Mouse (Mus musculus) c-Kit-positive CD71-positive TER-119-positive erythroid progenitor cells, embryonic 14.5 days (primary cell): ENCODE measurements around the gene Cfap97d1.

Source experiments
- DNase-seq: peaks from one replicate; pipeline ENCODE4 v3.0.0-alpha.2; 2013; ENCODE audit warnings: low spot score

The Cfap97d1 gene

DNA sequence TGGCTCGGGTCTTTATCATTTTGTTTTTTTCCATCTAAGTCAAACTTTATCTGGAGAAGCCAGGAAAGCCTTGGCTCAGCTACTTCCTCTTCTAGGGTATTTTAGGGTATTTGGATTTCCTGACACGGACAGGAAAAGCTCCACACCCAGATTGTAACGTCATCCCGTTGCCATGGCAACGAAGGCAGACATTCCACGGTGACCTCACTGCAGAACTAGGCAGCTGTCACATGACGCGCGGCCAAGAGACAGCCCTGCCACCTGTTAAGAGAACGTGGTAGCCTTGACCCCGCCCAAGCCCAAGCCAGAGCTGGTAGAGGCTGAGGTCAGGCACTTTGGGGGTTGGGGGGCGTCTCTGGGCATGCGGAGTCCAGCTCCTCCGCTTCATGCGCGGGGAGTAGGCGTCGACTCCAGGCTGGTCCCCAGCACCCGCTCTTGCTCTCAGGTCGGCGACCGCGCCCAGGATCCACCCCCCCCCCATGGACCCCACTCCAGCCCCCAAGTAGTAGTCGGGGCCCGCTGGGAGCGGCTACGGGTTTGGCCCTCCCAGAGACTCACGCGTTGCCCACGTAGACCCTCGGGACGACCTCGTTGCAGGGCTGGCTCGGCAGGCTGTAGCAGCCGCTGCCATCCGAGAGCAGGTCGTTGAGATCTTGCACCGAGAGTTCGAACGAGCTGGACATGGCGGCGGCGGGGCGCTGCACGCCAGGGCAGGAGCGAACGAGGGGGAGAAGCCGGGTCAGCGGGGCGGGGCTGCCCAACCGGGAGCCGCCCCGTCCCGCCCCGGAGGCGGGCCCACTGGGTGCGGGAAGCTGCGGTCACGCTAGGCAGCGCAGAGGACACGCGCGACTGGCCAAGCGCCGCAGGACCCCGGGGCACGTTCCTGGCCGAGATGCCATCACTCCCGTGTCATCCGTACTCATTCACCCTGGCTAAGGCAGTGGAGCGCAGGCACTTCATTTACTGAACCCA lies at the start of gene Cfap97d1:
Gene Cfap97d1, plus strand, starts transcription at position 226 of the 972 bp plus-strand sequence.
- peak; percentile 65 for DNase-seq

DNA sequence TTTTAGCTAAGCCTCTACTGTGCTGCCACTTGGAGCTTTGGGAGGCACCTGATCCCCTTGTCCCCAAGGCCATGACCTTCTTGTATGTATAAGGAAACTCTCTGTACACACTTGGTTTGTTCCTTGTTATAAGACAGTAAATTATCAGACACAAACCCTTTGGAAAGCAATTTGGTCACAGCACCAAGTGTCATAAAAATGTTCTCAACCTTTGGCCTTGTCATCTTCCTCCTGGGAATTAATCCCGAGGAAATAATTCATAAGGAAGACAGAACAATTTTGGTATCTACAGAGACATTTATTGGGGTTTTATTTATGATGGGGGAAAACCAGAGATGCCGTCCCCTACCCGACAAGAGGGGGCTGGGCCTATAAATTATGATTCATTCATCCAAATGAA lies 48.3 kb upstream of the Cfap97d1 start:
- DNase-seq: no peak

DNA sequence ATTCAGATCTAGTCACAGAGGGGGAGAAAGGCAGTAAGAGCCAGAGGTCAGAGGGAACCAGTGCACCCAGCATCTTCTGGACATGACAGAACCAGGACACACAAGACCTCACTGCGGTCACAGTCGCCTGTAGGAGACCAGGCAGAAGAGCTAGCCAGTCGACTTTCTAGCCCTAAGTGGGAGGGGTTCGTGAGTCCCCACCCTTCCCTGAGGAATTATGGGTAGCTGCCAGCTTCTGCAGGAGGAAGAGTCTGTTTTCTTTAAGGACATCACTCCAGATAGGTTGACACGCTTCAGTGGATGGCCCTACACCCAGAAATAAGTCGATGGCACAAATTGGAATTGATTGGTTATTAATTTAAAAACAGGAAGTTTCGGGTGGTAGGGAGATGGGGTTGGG lies 47.7 kb upstream of the Cfap97d1 start:
- no peak for DNase-seq

DNA sequence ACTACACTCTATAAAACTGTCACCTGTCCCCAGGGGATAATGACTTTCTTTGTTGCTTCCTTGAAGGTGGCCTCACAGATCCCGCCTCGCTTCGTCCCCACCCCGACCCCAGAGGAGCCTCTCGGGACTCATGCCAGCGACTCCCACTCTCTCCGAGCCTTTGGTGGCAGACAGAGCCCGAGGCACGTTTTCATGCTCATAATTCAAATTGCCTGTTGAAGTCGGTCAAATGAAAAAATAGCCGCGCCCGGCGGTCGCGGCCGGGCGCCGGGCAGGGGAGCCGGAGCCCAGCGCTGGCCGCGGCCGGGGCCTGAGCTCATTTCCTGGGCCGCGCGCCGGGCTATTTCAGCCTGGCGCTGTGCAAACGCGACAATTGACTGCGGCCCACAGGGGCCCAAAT lies 47.0 kb upstream of the Cfap97d1 start:
- DNase-seq: no peak

DNA sequence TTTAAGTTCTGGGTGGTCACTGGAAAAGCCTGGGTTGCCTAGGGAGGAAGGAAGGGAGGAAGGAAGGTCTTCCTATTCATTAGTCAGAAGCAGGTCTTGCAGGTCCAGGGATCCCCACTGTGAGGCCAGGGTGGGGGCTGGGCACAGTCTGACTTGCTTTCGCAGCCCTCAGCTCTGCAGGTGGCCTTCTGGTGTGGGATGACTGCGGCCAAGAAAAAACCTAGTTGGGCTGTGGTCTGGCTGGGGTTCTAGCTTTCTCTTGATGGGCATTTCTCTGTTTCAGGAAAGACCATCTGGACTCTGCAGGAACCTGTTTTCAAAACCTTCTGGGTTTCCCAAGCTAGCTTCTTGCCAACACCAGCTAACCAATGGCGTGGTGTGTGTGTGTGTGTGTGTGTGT lies 41.0 kb upstream of the Cfap97d1 start:
- DNase-seq: no peak

DNA sequence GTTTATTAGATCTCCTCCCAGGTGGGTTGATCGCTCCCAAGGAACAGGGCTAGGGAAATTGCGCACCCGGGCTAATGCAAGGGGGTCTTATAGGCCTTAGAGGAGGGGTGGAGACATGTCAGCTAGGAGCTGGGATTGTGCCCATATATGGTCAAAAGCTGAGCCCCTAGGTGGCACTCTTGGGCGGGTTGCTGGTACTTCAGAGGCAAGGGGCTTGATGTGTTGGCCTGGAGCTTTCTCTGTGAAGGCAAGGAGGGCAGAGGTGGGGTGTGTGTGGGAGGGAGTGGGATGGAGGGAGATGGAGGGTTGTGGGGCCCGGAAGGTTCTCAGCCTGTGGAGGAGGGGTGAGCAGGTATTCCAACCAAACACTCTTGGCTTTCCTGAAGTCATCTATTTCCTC lies 37.6 kb upstream of the Cfap97d1 start:
- DNase-seq: no peak

DNA sequence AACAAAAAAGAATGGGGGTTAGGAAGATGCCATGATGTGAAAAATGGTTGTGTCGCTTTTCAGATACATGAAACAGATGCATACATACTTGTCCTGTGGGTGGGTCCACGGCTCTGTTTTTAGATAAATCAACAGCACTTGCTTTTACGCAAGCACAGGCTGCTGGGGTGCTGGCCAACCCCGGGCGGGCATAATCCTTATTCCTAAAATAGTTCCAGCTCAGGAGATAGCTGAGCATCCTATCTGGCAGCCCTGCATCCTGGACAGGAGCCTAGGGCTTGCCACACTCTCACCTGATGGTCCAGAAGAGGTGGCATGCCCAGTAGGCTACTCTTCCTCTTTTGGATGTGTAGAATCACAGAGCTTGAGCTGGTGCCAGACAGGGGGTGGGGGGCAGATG lies 34.1 kb upstream of the Cfap97d1 start:
- DNase-seq: no peak

DNA sequence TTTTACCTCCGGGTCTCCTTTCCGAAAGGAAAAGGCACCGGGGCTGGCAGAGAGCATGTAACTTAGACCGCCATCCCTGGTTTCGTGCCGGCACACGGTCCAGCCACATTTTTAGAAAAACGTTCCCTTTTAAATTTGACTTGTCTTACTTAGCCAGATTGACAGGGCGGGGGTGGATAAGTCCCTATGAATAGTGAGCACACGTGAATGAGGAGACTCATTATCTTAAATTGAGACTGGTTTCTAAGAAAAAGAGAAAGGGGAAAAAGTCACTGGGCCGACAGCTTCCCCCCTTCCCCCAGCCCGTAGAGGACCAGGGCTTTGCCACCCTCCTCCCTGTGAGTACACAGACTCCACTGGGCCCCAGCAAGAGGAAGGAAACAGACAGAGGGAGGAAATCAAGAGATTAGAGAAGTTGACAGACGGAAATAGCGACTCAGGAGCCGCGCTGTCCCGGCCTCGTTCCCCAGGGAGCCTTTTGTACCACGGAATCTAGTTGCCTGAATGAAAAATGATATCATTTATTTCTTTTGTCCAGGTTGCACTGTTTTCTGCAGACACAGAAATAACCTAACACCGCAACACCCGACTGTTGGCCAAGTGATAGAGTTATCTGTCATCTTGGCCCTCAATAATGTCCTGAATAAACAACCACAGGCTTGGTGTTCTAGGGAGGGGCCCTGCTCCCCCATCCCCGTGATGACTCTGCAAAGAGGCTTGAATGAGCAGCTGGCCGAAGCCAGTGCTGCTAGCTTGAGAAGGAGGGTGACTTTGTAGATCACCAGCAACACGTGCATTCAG lies 31.3 kb upstream of the Cfap97d1 start:
- no peak for DNase-seq

DNA sequence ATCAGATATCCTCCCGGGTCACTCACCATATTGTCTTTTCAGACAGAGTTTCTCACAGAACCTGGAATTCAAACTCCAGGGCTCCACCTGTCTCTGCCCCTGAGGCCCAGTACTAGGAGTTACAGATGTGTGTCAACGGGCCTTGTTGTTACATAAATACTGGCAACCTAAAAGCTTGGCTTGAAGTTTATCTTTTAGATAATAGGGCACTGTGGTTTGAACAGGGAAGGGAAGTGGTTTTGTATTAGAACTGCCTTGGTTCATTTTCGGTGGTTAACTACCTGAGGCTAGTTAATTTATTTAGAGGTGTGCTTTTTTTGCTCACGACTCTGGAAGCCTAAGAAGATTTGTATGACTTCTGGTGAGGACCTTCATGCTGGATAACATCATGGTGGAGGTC lies 30.6 kb upstream of the Cfap97d1 start:
- no peak for DNase-seq

DNA sequence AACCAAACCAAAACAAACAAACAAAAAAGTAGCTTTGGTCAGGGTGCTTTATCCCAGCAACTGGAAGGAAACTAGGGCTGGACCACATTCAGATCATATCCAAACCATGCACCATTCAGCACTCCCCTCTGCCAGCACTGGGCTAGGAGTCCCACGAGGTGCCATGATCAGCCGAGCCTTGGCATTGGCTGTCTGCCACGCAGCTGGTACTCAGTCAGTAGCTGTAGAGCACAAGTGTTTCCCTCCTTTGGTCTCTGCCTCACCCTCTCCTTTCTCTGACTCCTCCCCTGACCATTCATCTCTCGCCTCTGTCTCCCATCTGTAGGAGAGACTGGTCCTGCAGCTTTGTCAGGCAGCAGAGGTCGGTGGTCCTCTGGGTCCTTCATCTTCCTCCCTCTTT lies 26.6 kb upstream of the Cfap97d1 start:
- DNase-seq: no peak

DNA sequence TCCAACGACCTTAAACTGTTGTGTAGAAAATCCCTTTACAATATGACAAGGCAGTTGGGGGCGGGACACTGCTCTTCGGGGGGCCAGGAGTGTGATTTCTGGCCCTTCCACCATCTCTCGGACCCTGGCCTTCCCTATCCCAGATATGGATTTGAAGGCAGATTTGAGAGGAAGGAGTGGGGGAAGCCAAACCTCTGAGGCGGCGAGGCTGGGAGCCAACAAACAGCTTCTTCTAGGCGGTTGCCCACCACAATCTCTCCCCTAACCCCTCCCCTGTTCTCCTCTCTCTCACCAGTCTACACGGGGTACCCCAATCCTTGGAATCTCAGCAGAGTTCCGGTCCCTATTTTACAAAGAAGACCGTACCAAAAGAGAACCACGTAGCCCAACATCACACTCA lies 21.0 kb upstream of the Cfap97d1 start:
- DNase-seq: no peak

DNA sequence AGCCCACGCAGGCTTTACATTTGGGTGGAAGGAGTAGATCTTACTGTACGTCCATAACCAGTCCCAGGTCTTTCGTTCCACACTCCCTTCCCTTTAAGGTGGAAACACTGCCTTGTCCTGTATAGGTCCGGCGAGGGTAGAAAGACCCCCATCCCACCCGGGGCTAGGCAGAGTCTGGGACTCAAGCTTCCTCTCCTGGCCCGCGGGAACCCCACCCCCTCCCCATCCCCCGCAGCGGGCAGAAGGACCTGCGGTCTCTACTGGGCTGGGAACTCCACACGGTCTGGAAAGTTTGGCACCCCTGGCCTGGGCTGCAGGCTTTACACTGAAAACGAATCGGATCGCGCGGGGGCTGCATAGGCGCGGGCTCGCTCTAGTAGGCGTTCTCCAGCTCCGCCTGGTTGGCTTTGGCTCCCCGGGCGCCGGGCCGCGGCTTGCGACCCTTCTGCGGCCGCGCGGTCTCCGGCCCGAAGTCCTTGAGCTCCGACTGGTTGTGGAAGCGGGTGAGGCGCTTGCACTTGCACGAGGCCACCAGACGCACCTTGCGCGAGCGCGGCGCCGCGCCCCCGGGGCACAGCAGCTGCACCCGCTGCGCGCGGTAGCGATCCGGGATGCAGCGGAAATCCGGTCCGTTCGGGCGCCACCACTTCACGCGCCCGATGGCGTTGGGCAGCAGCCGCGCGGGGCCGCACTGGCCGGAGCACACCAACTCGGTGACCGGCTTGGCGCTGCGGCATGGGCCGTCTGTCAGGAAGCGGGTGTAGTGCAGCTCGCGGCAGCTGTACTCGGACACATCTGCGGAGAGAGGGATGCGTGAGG lies 20.4 kb upstream of the Cfap97d1 start:
- no peak for DNase-seq

DNA sequence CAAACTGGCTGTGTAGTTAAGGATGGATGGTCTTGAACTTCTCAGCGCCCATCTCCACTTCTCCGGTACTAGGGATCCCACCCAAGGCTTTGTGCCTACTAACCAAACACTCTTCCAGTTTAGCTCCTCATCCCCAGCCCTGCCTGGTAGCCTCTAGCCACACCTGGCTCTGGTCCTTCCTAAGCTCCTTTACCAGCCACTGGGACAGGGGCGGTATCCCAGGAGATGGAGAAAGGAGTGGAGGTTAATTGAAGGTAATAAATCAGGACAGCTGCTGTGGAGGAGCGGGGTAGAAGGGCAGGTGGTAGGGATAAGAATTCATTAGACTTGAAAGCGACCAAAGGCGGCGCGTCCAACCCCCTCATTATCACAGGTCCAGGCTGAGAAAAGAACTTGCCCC lies 19.4 kb upstream of the Cfap97d1 start:
- DNase-seq: no peak

DNA sequence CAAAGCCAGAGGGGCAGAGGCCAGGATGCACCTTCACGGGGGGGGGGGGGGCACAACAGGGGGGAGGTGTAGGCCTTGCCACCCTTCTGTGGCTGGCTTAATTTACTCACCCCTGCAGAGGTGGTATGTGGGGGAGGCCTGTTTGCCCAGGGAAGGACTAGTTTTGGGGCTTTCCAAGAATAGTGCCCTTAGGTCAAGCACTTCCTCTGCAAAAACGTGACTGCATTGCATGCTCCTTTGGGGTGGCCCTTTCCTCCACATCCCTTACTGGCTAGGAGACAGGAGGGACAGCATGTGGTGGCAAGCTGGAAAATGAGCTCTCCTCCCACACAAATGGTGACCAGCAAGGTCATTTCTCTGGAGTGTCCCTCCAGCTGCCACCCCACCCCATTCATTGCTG lies 18.5 kb upstream of the Cfap97d1 start:
- no peak for DNase-seq

DNA sequence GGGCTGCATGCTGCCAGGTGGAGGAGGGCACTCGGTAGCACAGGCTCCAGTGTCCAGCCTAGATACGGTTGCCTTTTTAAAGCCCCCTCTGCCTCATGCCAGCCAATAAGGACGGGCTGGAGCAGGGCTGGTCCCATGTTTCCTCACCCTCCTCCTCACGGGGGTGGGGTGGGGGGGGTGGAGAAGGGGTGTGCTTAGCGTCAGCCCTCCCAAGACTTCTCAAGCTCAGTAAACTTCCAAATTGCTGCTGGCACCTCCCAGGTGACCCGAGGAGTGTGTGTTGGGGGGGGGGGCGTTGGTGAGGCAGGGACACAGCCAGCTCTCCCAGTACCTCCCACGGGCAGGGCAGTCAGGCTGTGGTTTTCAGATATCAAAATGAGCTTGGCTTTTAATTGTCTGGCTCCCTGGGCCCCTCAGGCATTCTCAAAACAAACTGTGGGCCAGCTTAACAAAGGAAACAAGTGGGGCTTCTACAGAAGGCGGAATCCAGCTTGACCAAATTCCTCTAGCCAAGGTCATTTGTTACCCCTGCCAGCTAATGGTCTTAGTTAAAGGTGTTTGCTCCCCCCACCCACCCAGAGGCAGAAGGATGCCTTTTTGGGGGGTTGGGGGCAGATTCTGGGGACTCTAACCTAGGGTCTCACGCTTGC lies 17.0 kb upstream of the Cfap97d1 start, which contains the start of gene Sost:
Gene Sost, minus strand, starts transcription at position 51 of the 650 bp plus-strand sequence.
- no peak for DNase-seq

DNA sequence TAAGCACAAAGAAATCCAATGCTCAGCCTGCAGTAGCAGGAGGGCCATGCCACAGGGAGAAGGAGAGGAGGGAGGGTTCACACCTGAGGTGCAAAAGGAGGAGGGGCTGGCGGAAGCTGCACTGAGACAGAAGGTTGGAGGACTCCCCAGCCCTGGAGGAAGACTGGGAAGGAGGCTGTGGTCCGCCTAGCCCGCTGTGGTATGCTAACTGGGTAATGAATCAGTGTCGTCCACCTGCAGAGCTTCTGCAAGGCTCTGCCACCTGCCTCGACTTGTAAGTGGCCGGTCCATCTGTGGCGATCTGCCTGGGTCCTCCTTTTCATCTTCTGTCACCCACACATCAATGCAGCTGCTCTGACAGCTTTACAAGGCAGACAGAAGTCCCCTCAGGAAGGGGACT lies 15.8 kb upstream of the Cfap97d1 start:
- DNase-seq: no peak

DNA sequence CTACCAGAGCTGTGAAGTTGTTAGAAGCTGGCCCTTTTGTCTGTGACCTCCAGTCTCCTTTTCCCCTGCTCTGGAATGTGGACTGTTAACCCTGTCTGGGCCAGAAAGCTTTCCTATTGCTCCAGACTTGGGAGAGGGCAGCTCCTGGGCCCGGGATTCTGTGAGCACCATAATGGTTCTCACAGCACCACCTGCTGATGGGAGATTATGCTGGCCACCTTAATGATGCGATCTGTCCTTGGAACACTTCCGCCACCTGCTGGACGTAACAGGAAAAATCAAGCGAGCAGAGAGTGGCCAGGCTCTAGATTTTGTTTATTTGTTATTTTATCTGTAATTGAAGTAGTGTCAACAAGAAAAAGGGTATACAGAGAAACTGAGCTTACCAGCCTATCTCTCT lies 15.3 kb upstream of the Cfap97d1 start:
- peak; percentile 60 for DNase-seq

DNA sequence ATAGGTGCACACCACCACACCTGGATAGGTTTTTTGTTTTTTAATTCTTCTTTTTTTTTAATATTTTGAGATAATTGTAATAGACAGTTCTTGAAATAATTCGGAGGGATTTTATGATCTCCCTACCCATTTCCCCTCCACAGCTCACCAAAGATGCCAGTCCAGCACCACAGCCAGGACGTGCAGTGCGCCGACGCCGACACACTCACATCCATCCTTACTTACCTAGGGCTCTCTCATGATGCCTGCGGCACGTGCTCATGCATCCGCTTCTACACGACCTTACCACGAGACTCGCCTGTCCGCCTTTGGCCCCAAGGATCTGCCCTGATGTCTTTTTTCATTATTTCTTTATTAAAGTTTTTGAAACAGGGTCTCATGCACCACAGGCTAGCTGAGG lies 14.2 kb upstream of the Cfap97d1 start:
- no peak for DNase-seq

DNA sequence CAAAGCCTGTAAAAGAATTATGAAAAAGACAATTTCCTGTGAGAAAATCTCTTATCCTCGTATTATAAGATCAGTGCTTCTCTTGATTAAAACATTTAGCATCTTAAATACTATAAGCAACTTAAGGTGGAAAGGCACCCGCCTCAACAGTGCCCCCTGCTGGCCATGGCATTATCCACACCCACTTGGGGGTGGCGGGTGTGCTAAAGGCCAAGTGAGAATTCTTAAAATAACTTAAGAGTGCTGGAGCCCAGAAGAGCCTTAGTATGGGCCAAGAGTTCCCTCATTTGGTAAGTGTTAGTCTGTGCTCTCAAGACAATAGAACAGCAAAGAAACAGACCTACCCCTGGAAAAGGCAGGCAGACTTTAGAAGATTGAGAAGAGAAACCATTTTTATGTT lies 12.7 kb upstream of the Cfap97d1 start:
- DNase-seq: peak; percentile 40

DNA sequence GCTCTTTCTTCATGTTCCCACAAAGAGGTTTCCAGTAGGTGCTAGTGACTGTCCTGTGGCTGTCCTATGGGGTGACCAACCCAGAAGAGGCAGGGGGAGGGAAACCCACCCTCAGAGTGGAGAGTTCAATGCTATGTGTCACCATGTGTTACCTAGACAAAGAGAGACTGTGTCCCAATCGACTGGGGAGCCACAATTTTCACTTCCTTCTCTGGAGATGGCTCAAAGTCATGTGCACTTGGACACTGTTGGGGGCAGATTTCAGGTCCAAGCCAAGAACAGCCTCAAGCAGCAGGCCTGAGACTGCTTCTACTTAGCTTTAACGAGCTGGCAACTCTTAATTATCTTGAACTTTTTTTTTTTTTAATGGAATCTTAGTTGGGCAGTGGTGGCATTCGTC lies 12.0 kb upstream of the Cfap97d1 start:
- DNase-seq: no peak

DNA sequence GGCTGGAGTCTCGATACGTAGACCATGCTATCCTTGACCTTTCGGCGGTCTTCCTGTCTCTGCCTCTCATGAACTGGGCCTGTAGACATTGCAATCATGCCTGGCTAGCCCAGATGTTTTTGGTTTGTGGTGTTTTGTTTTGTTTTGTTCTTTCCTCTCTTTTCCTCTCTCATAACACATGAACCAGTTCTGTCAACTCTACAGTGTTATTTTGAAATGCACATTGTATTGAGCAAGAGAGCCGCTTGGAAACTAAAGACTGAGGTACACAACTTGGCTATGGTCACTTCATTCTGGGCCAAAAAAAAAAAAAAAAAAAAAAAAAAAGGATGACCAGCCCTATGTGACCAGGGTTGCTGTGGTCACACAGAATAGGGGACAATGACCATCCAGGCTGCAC lies 11.4 kb upstream of the Cfap97d1 start:
- DNase-seq: no peak

DNA sequence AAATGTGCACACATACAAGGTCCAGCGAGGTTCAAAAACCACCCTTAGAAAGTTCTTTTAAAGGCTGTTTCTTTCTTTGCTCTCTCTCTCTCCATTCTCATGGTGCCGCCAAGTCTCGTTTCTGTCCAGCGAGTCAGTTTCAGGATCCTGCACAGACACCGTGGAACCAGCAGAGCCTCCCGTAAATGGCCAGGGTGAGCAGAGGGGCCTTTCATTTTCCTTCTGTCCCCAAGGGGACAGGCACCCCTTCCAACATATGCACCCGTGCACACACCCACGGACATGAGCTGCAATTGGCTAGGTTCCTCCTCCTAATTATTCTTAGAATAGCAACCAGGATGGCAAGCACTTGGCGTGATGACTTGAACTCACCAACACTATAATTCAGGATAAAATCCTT lies 10.6 kb upstream of the Cfap97d1 start:
- no peak for DNase-seq
